Mouse (Mus musculus) gastrocnemius, postnatal 36 days (tissue): Measurements from ENCODE around the gene Gm6904. TPM values are rescaled to one million over a fixed set of nuclear protein-coding genes. Genes with fewer than 3 reads are reported as not detected.
A peak's percentile ranks its signal among the peaks of the same experiment; 100 is the strongest.
"Not testable (repeated sequence)": the region's sequence is repeated elsewhere in the genome, so short reads cannot be mapped to it uniquely, and the experiment has no call there.

Experiments used
- DNase-seq, 2 experiments: peaks; one replicate each; pipeline ENCODE4 v3.0.0; 2022
- intact Hi-C: fragments of 180-260 bp; cut with DNase I; formaldehyde crosslinking; loops from one replicate; pipeline ENCODE4 v1.15.1; 2025
- long read RNA-seq, 2 experiments: library from polyadenylated mRNA; stranded (forward); transcript quantifications; one replicate each; pipeline ENCODE4 v2.0.0; 2021
- total RNA-seq, 2 experiments: library from RNA; stranded (reverse); gene quantifications; 2 replicates each; pipeline ENCODE4 v1.2.3; 2021

Gm6904 gene
- total RNA-seq: not detected
- long read RNA-seq, experiment 1: 0 reads
- long read RNA-seq, experiment 2: 0 reads

GRCm38 (mm10) chr14:59260056-59260455 is at the start of gene Gm6904:
Gm6904 (minus strand) TSS chr14:59260216.
- intact Hi-C loops: no loop called here
- DNase-seq: no peak

- intact Hi-C loops, DNase-seq: not testable (repeated sequence)
These were observed 37.4 kb upstream of the Gm6904 start, which contains the start of gene Phf11a for GRCm38 (mm10) chr14:59297391-59297790. Phf11a (minus strand) TSS chr14:59297522.

- intact Hi-C loops: not testable (repeated sequence)
These were observed 31.8 kb upstream of the Gm6904 start for GRCm38 (mm10) chr14:59291769-59292168.

GRCm38 (mm10) chr14:59274961-59275360 is 14.9 kb upstream of the Gm6904 start:
- DNase-seq, intact Hi-C loops: not testable (repeated sequence)

More at GRCm38 (mm10) chr14:59291769-59292168, 31.8 kb upstream of the Gm6904 start:
- DNase-seq: not testable (repeated sequence)

- DNase-seq, intact Hi-C loops: not testable (repeated sequence)
These were observed 4.2 kb downstream of the Gm6904 start for GRCm38 (mm10) chr14:59255861-59256260.

- intact Hi-C loops, DNase-seq: not testable (repeated sequence)
These were observed 9.7 kb downstream of the Gm6904 start for GRCm38 (mm10) chr14:59250350-59250749.

- no peak for DNase-seq
- intact Hi-C loops: no loop called here
These were observed 26.4 kb downstream of the Gm6904 start for GRCm38 (mm10) chr14:59233635-59234034.

- intact Hi-C loops: no loop called here
- peak in 1 of 2 experiments; percentile 11 for DNase-seq
These were observed 28.0 kb downstream of the Gm6904 start for GRCm38 (mm10) chr14:59232003-59232402.

- no peak for DNase-seq
- intact Hi-C loops: no loop called here
These were observed 29.6 kb downstream of the Gm6904 start for GRCm38 (mm10) chr14:59230331-59230966.

GRCm38 (mm10) chr14:59229822-59230221 is 30.2 kb downstream of the Gm6904 start:
- DNase-seq: no peak
- intact Hi-C loops: no loop called here

GRCm38 (mm10) chr14:59226240-59226639 is 33.8 kb downstream of the Gm6904 start:
- intact Hi-C loops: no loop called here
- DNase-seq: no peak

- intact Hi-C loops: no loop called here
These were observed 40.8 kb downstream of the Gm6904 start for GRCm38 (mm10) chr14:59219241-59219640.

GRCm38 (mm10) chr14:59209816-59210215 is 50.2 kb downstream of the Gm6904 start:
- intact Hi-C loops: no loop called here
- DNase-seq: no peak

More at GRCm38 (mm10) chr14:59219241-59219640, 40.8 kb downstream of the Gm6904 start:
- DNase-seq: no peak

- no peak for DNase-seq
- intact Hi-C loops: no loop called here
These were observed 51.0 kb downstream of the Gm6904 start for GRCm38 (mm10) chr14:59209003-59209402.

- DNase-seq: no peak
These were observed 53.9 kb downstream of the Gm6904 start for GRCm38 (mm10) chr14:59205976-59206583.

GRCm38 (mm10) chr14:59205461-59205860 is 54.6 kb downstream of the Gm6904 start:
- intact Hi-C loops: no loop called here
- no peak for DNase-seq

More at GRCm38 (mm10) chr14:59205976-59206583, 53.9 kb downstream of the Gm6904 start:
- intact Hi-C loops: no loop called here

- DNase-seq: no peak
- intact Hi-C loops: no loop called here
These were observed 58.3 kb downstream of the Gm6904 start for GRCm38 (mm10) chr14:59201604-59202215.

- intact Hi-C loops: no loop called here
These were observed 59.1 kb downstream of the Gm6904 start, which contains the start of gene Rcbtb1 for GRCm38 (mm10) chr14:59200711-59201603. Rcbtb1 (plus strand) TSS chr14:59201209.

More at GRCm38 (mm10) chr14:59200711-59201603, 59.1 kb downstream of the Gm6904 start, which contains the start of gene Rcbtb1:
- DNase-seq: peak; percentile 87 to 88
